Mouse (Mus musculus): ENCODE results near the gene Pold3.

GRCm38 (mm10) chr7:100108341-100108740, 13.0 kb downstream of the Pold3 start:
- no peak for TF ChIP-seq CTCF (IDR thresholded peaks at IDR 0.05; ENCODE audit: control insufficient read depth, insufficient read depth, insufficient read length)
- TF ChIP-seq FOSL1 (IDR thresholded peaks at IDR 0.05; ENCODE audit: insufficient read depth, low read length, poor library complexity, severe bottlenecking) = no peak
- no peak for TF ChIP-seq USF1 (IDR thresholded peaks at IDR 0.05; ENCODE audit: low read depth)
- TF ChIP-seq CEBPB (IDR thresholded peaks at IDR 0.05; ENCODE audit: low read depth) = no peak
- TF ChIP-seq MYOD1 (IDR thresholded peaks at IDR 0.05; ENCODE audit: control insufficient read depth, insufficient read length, low read depth) = no peak

Data from C2C12 (cell line).